Mouse (Mus musculus) MEL (cell line): Measurements from ENCODE around the gene Ager. TPM values are rescaled to one million over a fixed set of nuclear protein-coding genes. Genes with fewer than 3 reads are reported as not detected.

Experiments
- DNase-seq: peaks from one replicate; pipeline ENCODE4 v3.0.0; 2011; ENCODE audit warnings: low read depth, low spot score
- H3K27ac ChIP-seq: 2 replicates; pipeline ENCODE4 v1.5.1; 2012; ENCODE audit warnings: low read depth, mild to moderate bottlenecking, control low read depth, low read length, moderate library complexity; ENCODE audit not compliant: control insufficient read depth
- H3K27me3 ChIP-seq, 2 experiments: fragments of 150-350 bp in 1 of 2; sonication (generic) in 1 of 2; 2 replicates each; pipeline ENCODE4 v1.6.1; 2012; ENCODE audit warnings: low read length in 2 of 2, mild to moderate bottlenecking in 2 of 2, improper control_type of control experiment in 1 of 2, moderate library complexity in 1 of 2; ENCODE audit not compliant: insufficient read depth in 2 of 2, control insufficient read depth in 1 of 2
- H3K36me3 ChIP-seq, 2 experiments: 2 replicates each; pipeline ENCODE4 v1.6.1; 2012 to 2014; ENCODE audit warnings: low read length in 2 of 2, improper control_type of control experiment in 1 of 2, inconsistent platforms in 1 of 2, mild to moderate bottlenecking in 1 of 2; ENCODE audit not compliant: insufficient read depth in 2 of 2, control insufficient read depth in 1 of 2
- H3K4me1 ChIP-seq, 2 experiments: fragments of 150-350 bp in 1 of 2; sonication (generic) in 1 of 2; 2 replicates each; pipeline ENCODE4 v1.6.1; 2012; ENCODE audit warnings: low read length in 2 of 2, improper control_type of control experiment in 1 of 2, mild to moderate bottlenecking in 1 of 2; ENCODE audit not compliant: insufficient read depth in 2 of 2, control insufficient read depth in 1 of 2
- H3K4me3 ChIP-seq, 2 experiments: fragments of 150-350 bp in 1 of 2; sonication (generic) in 1 of 2; 2 replicates each; pipeline ENCODE4 v1.5.1; 2012; ENCODE audit warnings: low read depth in 2 of 2, low read length in 2 of 2, mild to moderate bottlenecking in 2 of 2, moderate library complexity in 2 of 2, control low read depth in 1 of 2, improper control_type of control experiment in 1 of 2; ENCODE audit not compliant: control insufficient read depth in 1 of 2, insufficient read depth in 1 of 2
- H3K79me2 ChIP-seq: 2 replicates; pipeline ENCODE4 v1.6.1; 2012; ENCODE audit warnings: mild to moderate bottlenecking, low read length, moderate library complexity; ENCODE audit not compliant: control insufficient read depth, poor library complexity, insufficient read depth
- H3K9ac ChIP-seq: 2 replicates; pipeline ENCODE4 v1.6.1; 2012; ENCODE audit warnings: low read depth, mild to moderate bottlenecking, control low read depth, low read length, moderate library complexity; ENCODE audit not compliant: control insufficient read depth, poor library complexity, severe bottlenecking
- H3K9me3 ChIP-seq: fragments of 150-350 bp; sonication (generic); replicated peaks from 2 replicates; pipeline ENCODE4 v1.6.1; 2012; ENCODE audit warnings: mild to moderate bottlenecking, low read length, improper control_type of control experiment, moderate library complexity; ENCODE audit not compliant: insufficient read depth
- CHD1 ChIP-seq: IDR thresholded peaks from 2 replicates; pipeline ENCODE4 v1.6.1; 2012; ENCODE audit warnings: low read depth, mild to moderate bottlenecking, inconsistent platforms, low read length, improper control_type of control experiment
- ELF1 ChIP-seq: IDR thresholded peaks from 2 replicates; pipeline ENCODE4 v1.6.1; 2014; ENCODE audit warnings: low read depth, mild to moderate bottlenecking, inconsistent platforms, low read length, improper control_type of control experiment, moderate library complexity
- HCFC1 ChIP-seq: IDR thresholded peaks from 2 replicates; pipeline ENCODE4 v1.6.1; 2012; ENCODE audit warnings: low read depth, mild to moderate bottlenecking, inconsistent platforms, low read length, improper control_type of control experiment, moderate library complexity
- MAX ChIP-seq: IDR thresholded peaks from 2 replicates; pipeline ENCODE4 v1.6.1; 2011; ENCODE audit warnings: low read length, improper control_type of control experiment
- MYB ChIP-seq: IDR thresholded peaks from 2 replicates; pipeline ENCODE4 v1.6.1; 2011; ENCODE audit warnings: mild to moderate bottlenecking, low read depth, low read length, improper control_type of control experiment
- MYC ChIP-seq: IDR thresholded peaks from 2 replicates; pipeline ENCODE4 v1.6.1; 2011; ENCODE audit warnings: low read depth, mild to moderate bottlenecking, low read length, improper control_type of control experiment, moderate library complexity
- NELFE ChIP-seq: IDR thresholded peaks from 2 replicates; pipeline ENCODE4 v1.6.1; 2011; ENCODE audit warnings: low read depth, low read length, improper control_type of control experiment
- POLR2A ChIP-seq, 2 experiments: IDR thresholded peaks; 2 replicates each; pipeline ENCODE4 v1.6.1; 2011 to 2012; ENCODE audit warnings: low read length in 2 of 2, mild to moderate bottlenecking in 2 of 2, control low read depth in 1 of 2, improper control_type of control experiment in 1 of 2, low read depth in 1 of 2, moderate library complexity in 1 of 2; ENCODE audit not compliant: control insufficient read depth in 1 of 2, insufficient read depth in 1 of 2, poor library complexity in 1 of 2
- RCOR1 ChIP-seq: IDR thresholded peaks from 2 replicates; pipeline ENCODE4 v1.6.1; 2012; ENCODE audit warnings: low read depth, mild to moderate bottlenecking, inconsistent platforms, low read length, improper control_type of control experiment
- SIN3A ChIP-seq: IDR thresholded peaks from 2 replicates; pipeline ENCODE4 v1.6.1; 2012; ENCODE audit warnings: low read length, improper control_type of control experiment, inconsistent platforms
- TAL1 ChIP-seq: IDR thresholded peaks from 2 replicates; pipeline ENCODE4 v1.6.1; 2012; ENCODE audit warnings: mild to moderate bottlenecking, inconsistent platforms, low read length, moderate library complexity, mixed read lengths
- TBP ChIP-seq: IDR thresholded peaks from 2 replicates; pipeline ENCODE4 v1.8.0; 2011; ENCODE audit warnings: low read depth, low read length, improper control_type of control experiment
- ZKSCAN1 ChIP-seq: IDR thresholded peaks from 2 replicates; pipeline ENCODE4 v1.6.1; 2012; ENCODE audit warnings: low read depth, mild to moderate bottlenecking, inconsistent platforms, low read length, improper control_type of control experiment, moderate library complexity
- ZMIZ1 ChIP-seq: IDR thresholded peaks from 2 replicates; pipeline ENCODE4 v1.6.1; 2012; ENCODE audit warnings: low read depth, mild to moderate bottlenecking, inconsistent platforms, low read length, improper control_type of control experiment, moderate library complexity
- ZNF384 ChIP-seq: IDR thresholded peaks from 2 replicates; pipeline ENCODE4 v1.6.1; 2012; ENCODE audit warnings: low read depth, mild to moderate bottlenecking, inconsistent platforms, low read length, improper control_type of control experiment
- polyA plus RNA-seq, 2 experiments: library from polyadenylated mRNA; stranded (reverse) in 1 of 2; unstranded in 1 of 2; fragments of >175 nt in 1 of 2; fragments of >200 nt in 1 of 2; gene quantifications; 2 replicates each; pipeline versions ENCODE4 v1.2.1 to v1.2.4; 2012; ENCODE audit warnings: low replicate concordance in 2 of 2, low read depth in 1 of 2; ENCODE audit not compliant: insufficient read length in 2 of 2, insufficient read depth in 1 of 2, missing spikeins in 1 of 2
- total RNA-seq: library from RNA; depleted of rRNA; stranded (reverse); fragments of 300-350 nt; gene quantifications from 2 replicates; pipeline ENCODE4 v1.2.3, GENCODE M21; 2012

The Ager gene
- total and polyA plus RNA-seq, 3 experiments: 0.27 to 3.7 TPM; not detected in 1

DNA sequence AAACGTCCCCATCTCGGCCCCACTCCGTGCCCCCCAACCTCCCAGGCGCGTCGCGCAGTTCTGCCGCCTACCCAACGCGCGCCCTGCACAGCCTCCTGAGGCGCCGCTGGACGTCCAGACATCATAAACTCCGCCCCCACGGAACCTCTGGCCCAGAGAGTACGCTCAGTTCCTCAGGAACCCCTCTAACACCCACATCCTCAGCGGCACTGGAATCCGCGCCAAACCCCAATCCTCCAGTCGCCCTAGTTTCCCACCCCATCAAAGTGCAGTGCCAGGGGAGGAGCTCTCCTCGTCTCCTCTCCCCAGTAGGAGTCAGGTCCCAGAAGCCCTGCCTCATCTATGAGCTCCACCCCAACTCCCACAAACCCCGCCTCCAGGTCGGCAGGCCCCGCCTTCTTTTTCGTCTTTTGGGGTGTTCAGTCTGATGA lies 34.6 kb downstream of the Ager start:
- Histone ChIP-seq H3K79me2 (peaks cover 1% of the 10 kb centered on the region; the same call in 1 of the 2 replicates), H3K4me1 (peaks cover 0 to 24% of the 10 kb centered on the region in 2 experiments; a peak in 3 of 4 replicates), H3K36me3 (peaks cover 0 to 9% of the 10 kb centered on the region in 2 experiments; a peak in 2 of 4 replicates), H3K27me3 (peaks cover 0 to 3% of the 10 kb centered on the region in 2 experiments; a peak in 2 of 4 replicates), H3K4me3 (peak overlapping the region; percentile 57 to 58), H3K9me3 (no peaks in the 10 kb centered on the region), H3K27ac (peak overlapping the region; percentile 34; the same call in 1 of the 2 replicates), H3K9ac (peak overlapping the region; percentile 48)
- TF ChIP-seq RCOR1: no peak
- peak in 1 of 2 experiments; percentile 45; a peak in 2 of 4 replicates for TF ChIP-seq POLR2A (IDR thresholded peaks at IDR 0.05; ENCODE audit: control insufficient read depth in 1 of 2, insufficient read depth in 1 of 2, low read depth in 1 of 2, low read length in 2 of 2, poor library complexity in 1 of 2)
- peak; percentile 95 for DNase-seq

DNA sequence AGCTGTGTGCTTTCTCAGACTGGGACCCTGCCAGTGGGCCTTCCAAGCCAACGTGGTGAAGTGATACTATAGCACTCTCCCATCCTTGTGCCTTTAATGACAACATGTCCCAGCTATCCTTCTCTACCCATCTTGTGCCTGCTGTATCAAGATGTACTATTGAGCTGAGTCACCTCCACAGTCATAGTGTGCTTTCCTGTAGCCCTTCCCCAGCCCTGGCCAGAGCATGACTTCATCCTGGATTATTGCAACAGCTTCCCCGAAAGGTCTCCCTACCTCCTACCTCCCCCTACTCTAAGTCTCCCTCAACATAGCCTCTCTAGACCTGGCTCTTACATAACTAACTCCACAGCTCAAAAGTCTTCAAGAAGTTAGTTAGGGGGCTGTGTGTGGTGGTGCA lies 38.0 kb downstream of the Ager start:
- Histone ChIP-seq H3K4me1 (peaks cover 0 to 14% of the 10 kb centered on the region in 2 experiments; a peak in 2 of 4 replicates), H3K27me3 (peaks cover 5 to 12% of the 10 kb centered on the region in 2 experiments; a peak in 3 of 4 replicates), H3K79me2 (no peaks in the 10 kb centered on the region), H3K9ac (no peak overlapping the region), H3K27ac (no peak overlapping the region), H3K4me3 (no peak overlapping the region), H3K9me3 (no peaks in the 10 kb centered on the region), H3K36me3 (peaks cover 0 to 5% of the 10 kb centered on the region in 2 experiments; a peak in 1 of 4 replicates)
- TF ChIP-seq NELFE (no peak), TAL1 (peak; percentile 38; the same call in 1 of the 2 replicates)
- DNase-seq: peak; percentile 33

DNA sequence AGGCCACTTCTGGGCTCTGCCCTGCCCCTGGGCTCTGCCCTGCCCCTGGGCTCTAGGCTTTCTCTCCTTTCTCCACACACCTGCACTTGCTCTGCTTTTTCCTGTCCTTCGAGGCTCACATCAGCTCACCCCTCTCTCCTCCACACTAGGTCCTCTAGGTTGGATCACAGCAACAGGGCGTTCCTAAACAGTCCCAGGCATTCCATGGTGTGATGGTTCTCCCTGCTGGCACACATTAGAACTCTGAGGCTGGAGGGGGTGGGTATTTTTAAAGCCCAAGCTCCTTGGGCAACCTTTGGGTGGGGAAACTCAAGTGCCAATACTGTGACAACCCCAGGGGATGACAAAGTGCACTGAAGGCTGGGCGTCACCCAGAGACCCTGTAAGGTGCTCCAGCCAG lies 39.8 kb downstream of the Ager start:
- no peak overlapping the region for H3K27ac ChIP-seq
- no peaks in the 10 kb centered on the region for H3K79me2 ChIP-seq
- peaks cover 0 to 5% of the 10 kb centered on the region in 2 experiments; a peak in 1 of 4 replicates for H3K4me1 ChIP-seq
- TF ChIP-seq CHD1: no peak
- TF ChIP-seq ZNF384: no peak
- no peak for TF ChIP-seq MAX
- no peak for TF ChIP-seq ZMIZ1
- TF ChIP-seq TAL1: no peak
- TF ChIP-seq HCFC1: no peak
- no peak for TF ChIP-seq MYB
- TF ChIP-seq RCOR1: no peak
- no peak for TF ChIP-seq ELF1
- no peak for TF ChIP-seq MYC
- no peak for TF ChIP-seq SIN3A
- TF ChIP-seq TBP: no peak
- no peak for TF ChIP-seq ZKSCAN1
- TF ChIP-seq, all 39 proteins: peak for 0
- Histone ChIP-seq H3K36me3 (no peaks in the 10 kb centered on the region), H3K4me3 (no peak overlapping the region), H3K27me3 (peaks cover 5 to 12% of the 10 kb centered on the region in 2 experiments; a peak in 3 of 4 replicates), H3K9me3 (no peaks in the 10 kb centered on the region), H3K9ac (no peak overlapping the region)
- no peak for DNase-seq
